Mouse (Mus musculus) G1E (cell line): ENCODE measurements around the gene Olfr1410.

Source experiments
- CTCF ChIP-seq: IDR thresholded peaks from 2 replicates; pipeline ENCODE4 v1.5.1; 2012; ENCODE audit warnings: low read depth, low read length, inconsistent platforms, mixed read lengths
- GATA1 ChIP-seq: IDR thresholded peaks from 2 replicates; pipeline ENCODE4 v1.6.1; 2012; ENCODE audit warnings: borderline replicate concordance, low read length, inconsistent platforms, mixed read lengths
- GATA2 ChIP-seq: IDR thresholded peaks from 2 replicates; pipeline ENCODE4 v1.6.1; 2012; ENCODE audit warnings: low read depth, low read length, inconsistent platforms, borderline replicate concordance
- TAL1 ChIP-seq: conservative IDR thresholded peaks from 2 replicates; pipeline ENCODE4 v1.6.1; 2012; ENCODE audit warnings: low read depth, low read length, inconsistent platforms, mixed read lengths

- TF ChIP-seq CTCF (no peak), TAL1 (no peak), GATA1 (no peak), GATA2 (no peak)
Observed at GRCm38 (mm10) chr1:92605482-92605881, at the start of gene Olfr1410.
